Mouse (Mus musculus) ES-Bruce4 (cell line): ENCODE data around the gene Pspn.

Source experiments
- CTCF ChIP-seq: IDR thresholded peaks from one replicate; pipeline ENCODE4 v1.8.1; 2011; ENCODE audit warnings: low read depth, low read length
- POLR2A ChIP-seq: IDR thresholded peaks from one replicate; pipeline ENCODE4 v1.8.1; 2011; ENCODE audit warnings: low read length; ENCODE audit not compliant: insufficient read depth

DNA sequence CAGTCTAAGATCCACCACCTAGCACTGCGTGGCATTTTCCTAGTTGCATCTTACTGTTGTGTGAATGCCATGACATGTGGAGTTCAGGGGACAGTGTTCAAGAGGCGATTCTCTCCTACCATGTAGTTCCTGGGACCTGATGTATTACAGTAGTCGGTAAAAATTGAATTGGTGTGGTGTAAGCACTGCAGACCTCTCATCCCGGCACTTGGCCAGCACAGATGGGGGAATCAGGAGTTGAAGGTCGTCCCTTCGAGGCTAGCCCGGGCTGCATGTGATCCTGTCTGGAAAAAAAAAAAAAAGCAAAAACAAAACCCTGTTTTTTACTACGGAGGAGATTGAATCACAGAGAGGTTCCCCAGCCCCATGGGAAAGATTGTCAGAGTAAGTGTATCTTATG is 4.8 kb downstream of the Pspn start:
- TF ChIP-seq CTCF (no peak), POLR2A (no peak)
